Mouse (Mus musculus) thymus, postnatal 36 days (tissue): ENCODE data around the gene Rassf9.

Experiments
- DNase-seq, 2 experiments: peaks; one replicate each; pipeline ENCODE4 v3.0.0; 2022; ENCODE audit warnings: mixed read lengths in 2 of 2

The Rassf9 gene

DNA sequence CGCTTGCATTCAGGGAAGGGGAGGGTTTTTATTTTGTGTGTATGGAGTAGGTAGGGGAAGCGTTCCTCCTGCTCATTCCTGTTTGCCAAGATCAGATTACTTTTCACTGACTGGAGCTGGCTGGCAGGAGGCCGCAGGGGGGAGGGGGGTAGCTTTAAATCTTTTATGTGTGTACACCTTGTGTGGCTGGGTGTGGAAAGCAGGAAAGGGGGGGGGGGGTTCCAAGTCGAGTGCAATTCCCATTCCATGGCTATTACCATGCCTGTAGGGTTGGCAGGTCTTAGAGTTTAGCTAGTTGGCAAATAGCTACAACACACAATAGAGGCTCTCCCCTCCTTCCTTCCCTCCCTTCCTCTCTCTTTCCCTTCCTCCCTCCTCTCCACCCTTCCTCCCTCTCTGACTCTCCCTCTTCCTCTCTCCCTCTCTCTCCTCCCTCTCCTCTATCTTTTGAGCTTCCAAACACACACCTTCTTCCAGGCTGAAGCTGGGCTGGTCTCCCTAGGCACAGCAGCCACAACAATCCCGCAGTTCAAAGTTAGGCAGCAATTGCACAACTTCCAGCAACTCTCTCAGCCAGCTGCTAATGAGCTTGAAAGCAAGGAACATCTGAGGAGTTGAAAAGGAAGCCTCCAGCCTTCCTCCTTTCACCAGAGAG lies at the start of gene Rassf9:
Rassf9 (plus strand) TSS at position 416 of the 655 bp plus-strand sequence.
- DNase-seq: no peak

DNA sequence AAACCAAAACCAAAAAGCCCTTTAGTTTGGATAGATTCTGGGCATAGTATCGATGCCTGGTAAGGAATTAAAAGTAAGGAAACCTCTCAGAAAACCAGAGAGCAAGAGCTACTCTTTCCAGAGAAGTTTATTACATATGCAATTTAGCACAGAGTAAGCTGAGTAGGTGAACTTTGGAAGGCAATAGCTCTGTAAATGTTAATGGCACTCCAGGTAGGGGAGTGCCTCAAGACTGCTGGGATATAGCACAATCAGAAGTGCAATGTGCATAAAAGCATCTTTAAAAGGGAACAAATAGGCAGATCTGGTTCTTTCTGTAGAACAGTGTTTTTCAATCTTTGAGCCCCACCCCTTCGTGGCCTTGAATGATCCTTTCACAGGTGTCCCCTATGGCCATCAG lies 42.6 kb upstream of the Rassf9 start:
- no peak for DNase-seq

- no peak for DNase-seq
These were observed 21.6 kb upstream of the Rassf9 start, which contains the start of gene Nts for GRCm38 (mm10) chr10:102490386-102490785. Gene Nts (minus strand): TSS chr10:102490486.

- DNase-seq: no peak
These were observed 20.2 kb upstream of the Rassf9 start for GRCm38 (mm10) chr10:102491792-102492191.

DNA sequence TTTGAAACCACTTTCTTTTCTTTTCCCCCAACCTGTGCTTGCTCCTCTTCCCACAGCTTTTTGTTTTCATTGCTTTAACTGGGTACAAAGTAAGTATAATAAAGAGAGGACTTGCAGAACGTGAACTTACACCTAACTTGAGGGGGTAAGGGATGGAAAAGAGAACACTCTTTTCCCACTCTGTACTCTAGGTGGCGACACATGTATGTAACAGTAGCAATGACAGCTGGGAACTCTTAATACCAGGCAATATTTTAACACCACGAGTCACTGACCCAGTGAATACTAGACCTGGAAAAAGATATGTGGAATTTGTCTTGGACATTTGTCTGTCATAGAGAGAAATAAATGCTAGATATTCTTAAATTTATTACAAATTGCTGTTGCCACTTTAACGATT lies 13.3 kb upstream of the Rassf9 start:
- DNase-seq: no peak

DNA sequence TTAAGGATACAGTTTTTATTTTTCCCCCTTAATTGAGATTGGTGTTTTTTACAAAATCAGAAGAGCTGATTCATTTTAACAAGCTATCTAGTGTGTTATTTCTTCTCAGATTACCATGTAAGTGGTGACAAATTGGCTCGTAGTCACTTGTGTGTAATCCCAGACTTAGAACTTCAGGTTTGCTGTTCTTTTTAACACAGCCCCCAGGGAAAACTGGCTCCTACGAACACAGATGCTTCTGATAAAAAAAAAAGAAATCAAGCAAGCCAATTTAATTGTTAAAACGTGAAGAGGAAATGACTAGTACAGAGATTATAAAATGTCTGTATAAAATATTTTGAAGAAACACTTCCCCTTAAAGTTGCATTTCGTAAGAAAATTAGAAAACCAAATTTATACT lies 4.6 kb upstream of the Rassf9 start:
- no peak for DNase-seq

- DNase-seq: no peak
These were observed 588 bp upstream of the Rassf9 start for GRCm38 (mm10) chr10:102511461-102511806.

DNA sequence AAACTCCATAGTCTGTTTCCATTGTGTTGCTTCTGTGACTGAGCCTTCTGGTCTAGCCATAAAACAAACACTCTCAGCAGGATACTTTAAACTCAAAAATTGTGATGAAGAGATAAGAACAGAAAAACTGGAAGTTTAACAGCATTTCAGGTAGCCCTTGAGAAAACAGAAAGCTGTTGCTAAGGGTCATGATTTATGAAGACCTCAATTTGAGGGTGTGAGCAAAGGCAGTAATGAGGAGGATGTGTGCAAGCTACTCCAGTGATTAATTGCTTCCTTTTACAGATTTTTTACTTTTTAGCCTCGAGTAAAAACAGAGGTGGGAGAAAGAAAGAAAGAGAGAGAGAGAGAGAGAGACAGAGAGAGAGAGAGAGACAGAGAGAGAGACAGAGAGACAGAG lies 2.1 kb downstream of the Rassf9 start:
- no peak for DNase-seq

- no peak for DNase-seq
These were observed 15.9 kb downstream of the Rassf9 start for GRCm38 (mm10) chr10:102527901-102528300.

GRCm38 (mm10) chr10:102553941-102554340 lies 41.9 kb downstream of the Rassf9 start:
- no peak for DNase-seq

- no peak for DNase-seq
These were observed 50.5 kb downstream of the Rassf9 start for GRCm38 (mm10) chr10:102562488-102562887.

- DNase-seq: no peak
These were observed 65.9 kb downstream of the Rassf9 start for GRCm38 (mm10) chr10:102577970-102578369.

GRCm38 (mm10) chr10:102594306-102594705 lies 82.3 kb downstream of the Rassf9 start:
- DNase-seq: no peak
